Mouse (Mus musculus) cerebellum, postnatal 4 days (tissue): ENCODE results near the gene Kcnd1.

Experiments used
- DNase-seq, 2 experiments: peaks; one replicate each; pipeline ENCODE4 v3.0.0; 2022; ENCODE audit warnings: low spot score in 2 of 2, mixed read lengths in 1 of 2

Kcnd1 gene

DNA sequence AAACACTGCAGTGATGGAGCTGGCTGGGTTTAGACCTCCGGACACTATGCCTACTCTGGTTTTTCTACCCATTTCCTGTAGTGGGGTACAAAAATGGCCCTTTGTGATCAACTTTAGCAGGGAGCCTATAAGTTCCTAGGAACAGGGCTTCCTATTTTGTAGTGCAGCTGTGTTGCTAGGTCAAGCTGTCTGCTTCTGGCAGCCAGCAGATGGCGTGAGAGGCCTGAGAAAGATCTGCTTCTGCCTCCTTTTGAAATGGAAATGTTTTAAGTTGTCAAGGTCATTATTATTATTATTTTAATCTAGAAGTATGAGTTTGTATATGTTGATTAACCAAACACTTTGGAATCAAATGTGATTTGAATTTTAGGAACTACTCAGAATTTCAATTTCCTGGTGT lies 32.5 kb downstream of the Kcnd1 start:
- DNase-seq: no peak

DNA sequence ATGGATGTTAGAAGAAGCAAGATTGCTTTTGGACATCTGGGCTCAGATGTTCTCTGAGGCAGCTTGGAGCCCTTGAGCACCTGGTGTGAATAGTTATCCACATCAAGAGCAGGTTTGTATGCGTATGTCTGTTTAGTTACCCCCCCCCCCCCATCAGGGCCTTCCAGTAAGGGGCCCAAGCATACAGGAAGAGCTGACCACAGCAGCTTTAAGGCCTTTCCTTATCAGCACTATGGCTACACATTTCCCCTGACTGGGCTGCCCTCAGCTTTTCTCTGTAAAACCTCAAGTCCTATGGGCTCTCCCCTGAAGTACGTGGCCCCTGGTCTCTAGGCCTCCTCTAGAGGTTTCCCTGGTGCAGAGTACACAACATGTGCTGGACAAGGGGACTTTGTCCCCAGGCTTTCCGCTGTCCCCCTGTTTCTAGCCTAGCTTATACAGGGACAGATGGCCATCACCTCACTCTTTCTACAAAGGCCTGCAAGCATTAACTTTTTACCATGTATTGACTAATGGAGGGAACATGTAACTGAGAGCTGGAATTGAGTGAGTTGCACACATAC lies 37.2 kb downstream of the Kcnd1 start:
- DNase-seq: no peak

DNA sequence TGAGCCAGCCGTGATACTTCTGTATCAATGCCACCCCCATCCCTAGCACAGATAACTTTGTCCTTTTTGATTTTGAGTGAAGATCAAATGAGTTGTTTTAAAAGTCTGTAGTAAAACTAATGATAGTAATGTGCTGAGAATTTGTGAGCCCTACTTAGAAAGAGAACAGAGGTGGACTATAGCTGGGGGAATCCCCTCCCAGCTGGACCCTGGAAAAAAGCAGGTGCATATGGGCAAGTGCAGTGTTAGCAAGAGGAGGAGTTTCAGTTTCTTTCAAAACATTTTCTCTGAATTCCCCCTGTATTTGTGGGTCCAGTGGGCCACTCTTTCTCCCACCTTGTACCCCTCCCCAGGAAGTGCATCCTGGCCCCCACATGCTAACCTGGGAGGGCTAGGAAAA lies 41.1 kb downstream of the Kcnd1 start:
- no peak for DNase-seq

DNA sequence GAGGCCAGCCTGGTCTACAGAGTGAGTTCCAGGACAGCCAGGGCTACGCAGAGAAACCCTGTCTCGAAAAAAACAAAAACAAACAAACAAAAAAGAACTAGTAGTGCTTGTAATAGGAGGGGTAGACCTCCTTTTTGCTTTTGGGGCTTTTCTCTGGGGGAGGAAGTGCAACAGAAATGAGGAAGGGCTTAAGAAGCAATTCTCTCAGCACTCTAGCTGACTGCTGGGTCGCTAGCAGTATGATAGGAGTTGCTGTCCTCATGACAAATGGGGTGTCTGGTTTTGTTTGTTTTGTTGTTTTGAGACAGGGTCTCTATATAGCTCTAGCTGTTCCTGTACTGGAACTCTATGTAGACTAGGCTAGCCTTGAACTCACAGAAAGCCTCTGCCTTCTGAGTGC lies 42.5 kb downstream of the Kcnd1 start:
- no peak for DNase-seq

DNA sequence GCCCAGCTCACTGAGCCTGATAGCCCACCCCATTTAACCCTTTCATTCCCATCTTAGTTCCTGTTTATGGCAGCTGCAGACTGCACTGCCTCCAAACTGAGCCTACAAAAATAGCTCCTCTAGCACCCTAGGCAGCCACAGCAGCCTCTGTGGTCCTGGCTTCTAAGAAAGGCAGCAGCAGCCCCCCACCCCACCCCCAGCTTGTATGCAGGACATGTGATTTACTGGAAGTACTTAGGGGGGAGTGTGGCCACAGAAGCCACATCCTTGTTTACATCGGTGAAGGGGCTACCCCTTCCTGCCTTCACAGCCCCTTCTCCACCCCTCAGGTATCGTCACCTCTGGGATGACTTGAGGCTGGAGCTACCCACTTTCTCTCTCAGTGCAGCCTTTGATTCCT lies 43.3 kb downstream of the Kcnd1 start:
- no peak for DNase-seq

DNA sequence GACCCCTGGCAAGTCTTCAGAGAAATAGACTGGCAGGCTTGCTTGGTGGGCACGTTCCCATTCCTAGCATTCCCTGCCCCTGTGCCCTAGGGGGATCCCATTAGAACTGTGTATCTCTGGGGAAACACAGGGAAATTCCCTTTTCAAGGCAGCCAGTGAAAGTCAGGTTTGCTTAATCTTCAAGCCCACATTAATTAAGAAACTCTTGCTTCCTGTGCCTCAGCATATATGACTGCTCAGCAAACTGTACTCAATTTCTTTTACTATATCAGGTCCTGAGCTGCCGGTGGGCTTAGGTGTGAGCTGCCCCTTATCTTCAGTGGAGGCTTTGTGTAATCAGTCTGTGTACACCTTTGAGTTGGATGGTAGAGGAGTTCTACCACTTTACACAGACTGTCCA lies 43.7 kb downstream of the Kcnd1 start:
- DNase-seq: no peak

DNA sequence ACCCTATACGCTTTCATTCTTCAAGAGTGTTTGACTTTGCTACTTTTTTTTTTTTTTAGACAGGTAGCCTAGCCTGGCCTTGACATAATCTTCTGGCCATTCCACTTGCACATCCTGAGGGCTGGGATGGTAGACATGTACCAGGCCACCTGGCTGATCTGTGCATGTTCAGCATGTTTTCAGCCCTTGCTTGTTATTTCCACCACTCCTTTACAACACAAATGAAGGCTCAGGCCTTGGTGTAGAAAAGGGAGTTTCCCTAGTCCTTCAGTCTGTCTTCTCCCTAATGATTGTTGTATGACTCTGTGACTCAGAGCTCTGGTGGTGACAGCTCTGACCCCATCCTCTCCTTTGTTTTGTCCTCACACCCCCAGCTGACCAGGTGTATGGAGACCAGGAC lies 45.1 kb downstream of the Kcnd1 start:
- no peak for DNase-seq

DNA sequence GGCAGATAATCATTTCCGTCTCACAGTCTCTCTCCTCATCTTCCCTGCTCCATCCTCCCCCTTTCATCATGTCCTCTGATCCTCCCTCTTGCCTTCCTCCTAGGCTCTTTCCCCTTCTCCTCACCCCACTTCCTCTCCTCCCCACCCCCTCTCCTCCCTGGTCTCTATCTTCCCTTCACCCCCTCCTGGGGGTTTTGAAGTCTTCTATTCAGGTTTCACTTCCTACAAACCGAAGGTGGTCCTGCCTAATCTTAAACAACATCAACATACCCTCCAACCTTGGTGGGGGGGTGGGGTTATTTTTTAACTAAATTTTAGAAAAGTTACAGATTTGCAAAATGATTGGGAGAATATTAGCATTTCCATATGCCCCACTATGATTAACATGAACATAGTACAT lies 46.4 kb downstream of the Kcnd1 start:
- DNase-seq: no peak

DNA sequence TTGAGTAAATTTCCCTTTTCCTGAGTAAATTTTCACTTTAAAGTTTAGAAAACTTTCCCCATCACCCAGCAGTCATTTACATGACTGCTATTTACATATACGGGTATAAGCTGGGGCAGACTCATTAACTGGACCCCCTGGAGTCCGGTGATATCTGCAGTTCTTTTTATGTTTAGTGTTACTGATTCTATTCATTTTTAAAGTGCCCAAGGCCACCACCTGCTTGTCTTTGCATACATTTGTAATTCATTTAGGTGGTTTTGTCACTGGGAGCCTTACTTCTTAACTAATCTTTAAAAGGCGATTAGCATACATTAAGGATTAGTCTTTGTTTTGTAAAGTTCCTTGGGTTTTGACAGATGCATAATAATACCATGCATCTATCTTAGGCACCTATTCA lies 47.7 kb downstream of the Kcnd1 start:
- no peak for DNase-seq

DNA sequence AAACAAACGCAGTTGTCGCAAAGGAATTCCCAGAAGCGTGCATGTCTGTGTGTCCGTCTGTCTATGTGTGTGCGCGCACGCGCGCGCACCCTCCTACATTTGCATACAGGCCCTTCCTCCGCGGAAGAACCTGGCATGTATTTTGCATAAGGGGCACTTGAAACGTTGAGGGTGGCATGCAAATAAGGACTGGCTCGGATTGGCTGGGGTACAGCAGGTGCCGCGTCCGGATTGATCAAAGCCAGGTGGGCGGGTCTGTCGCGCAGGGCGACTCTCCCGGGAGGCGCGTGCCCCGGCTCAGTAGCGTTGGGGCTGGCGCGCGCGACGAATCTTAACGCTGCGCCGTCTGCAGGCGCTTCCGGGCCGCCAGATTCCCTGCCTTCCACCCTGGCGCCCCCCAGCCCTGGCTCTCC lies 55.9 kb downstream of the Kcnd1 start, which contains the start of gene Pim2:
Gene Pim2, plus strand, starts transcription at position 256 of the 413 bp plus-strand sequence.
- peak; percentile 44 to 72 for DNase-seq

DNA sequence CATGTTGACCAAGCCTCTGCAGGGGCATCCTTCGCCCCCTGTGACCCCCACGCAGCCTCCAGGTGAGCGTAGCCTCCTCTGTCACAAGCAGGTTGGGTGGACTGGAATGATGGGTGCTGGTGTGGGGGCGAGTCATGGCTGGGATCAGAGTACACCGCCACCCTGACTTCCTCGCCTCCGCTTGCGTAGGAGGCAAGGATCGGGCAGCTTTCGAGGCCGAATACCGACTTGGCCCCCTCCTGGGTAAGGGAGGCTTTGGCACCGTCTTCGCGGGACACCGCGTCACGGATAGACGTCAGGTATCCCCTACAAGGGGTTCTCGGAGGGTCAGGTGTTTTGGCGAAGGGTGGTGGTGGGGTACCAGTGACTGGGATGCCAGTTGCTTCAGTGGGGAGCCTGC lies 56.4 kb downstream of the Kcnd1 start:
- peak in 1 of 2 experiments; percentile 12 for DNase-seq

DNA sequence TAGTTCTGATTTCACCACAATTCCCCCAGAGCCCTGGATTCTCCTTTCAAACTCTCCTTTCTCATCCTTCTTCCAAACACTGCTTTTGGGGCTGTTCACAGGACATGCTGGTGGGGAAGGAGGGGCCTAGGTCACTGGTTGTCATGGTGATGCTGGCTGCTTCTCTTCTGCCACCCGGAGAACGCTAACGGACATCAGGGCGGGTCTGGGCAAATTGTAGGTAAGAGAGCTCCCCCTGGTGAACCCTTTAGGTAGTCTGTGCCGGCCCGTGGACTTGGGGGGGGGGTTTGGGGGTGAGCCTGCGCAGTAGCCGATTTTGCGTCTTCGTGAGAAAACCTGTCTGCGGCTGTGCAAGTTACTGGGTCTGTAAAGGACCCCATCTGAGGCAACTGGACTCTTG lies 57.7 kb downstream of the Kcnd1 start:
- peak in 1 of 2 experiments; percentile 57 for DNase-seq

DNA sequence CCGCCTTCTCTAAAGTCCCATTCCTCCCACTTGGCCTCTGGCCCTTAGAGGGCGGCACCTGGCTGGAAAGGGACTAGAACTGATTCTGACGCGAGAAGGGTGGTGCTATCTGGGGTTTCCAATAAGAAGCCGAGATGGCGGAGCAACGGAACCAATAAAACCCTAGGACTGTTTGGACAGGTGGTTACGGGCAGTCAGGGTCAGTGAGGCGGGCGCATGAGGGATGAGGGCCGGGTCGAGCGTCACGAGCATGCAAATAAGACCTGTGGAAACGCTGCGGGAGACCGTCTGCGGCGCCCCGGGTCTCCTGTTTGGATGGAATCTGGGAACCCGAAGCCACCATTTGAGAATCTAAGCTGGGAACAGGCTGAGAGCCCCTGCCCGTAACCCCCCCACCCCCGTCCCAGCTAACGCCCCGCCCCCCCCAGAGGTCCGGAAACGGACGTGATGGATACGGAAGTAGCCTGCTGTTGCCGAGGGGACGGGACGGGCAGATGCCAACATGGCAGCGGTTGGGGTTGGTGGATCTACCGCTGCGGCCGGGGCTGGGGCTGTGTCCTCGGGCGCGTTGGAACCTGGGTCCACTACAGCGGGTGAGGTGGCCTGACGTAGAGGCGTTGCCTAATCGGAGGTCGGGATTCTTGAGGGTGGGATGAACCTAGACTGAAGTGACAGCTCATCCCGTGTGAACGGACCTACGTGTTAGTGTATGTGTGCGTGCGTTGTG lies 61.9 kb downstream of the Kcnd1 start, which contains the start of gene Slc35a2:
Gene Slc35a2, plus strand, starts transcription at position 188 of the 727 bp plus-strand sequence.
- peak; percentile 39 to 73 for DNase-seq
